Mouse (Mus musculus) intestine, embryonic 15.5 days (tissue): ENCODE results near the gene Cdk10. TPM values are rescaled to one million over a fixed set of nuclear protein-coding genes. Genes with fewer than 3 reads are reported as not detected.

ENCODE experiments used
- polyA plus RNA-seq: library from polyadenylated mRNA; unstranded; fragments of >200 nt; fragmentation: Nextera tagmentation; extraction: Ambion mirVana; gene quantifications from 2 replicates; pipeline ENCODE4 v1.2.1, GENCODE M21; 2015

The Cdk10 gene
- polyA plus RNA-seq, 1 experiment from 2014 or later = 24.2 TPM

Other genes starting within 250 kb of the Cdk10 start
- 50.9 and 53.9 TPM in 2 replicates for gene Ankrd11, start 182.6 kb upstream of the Cdk10 start, polyA plus RNA-seq
- gene Spg7, start 161.9 kb upstream of the Cdk10 start, polyA plus RNA-seq = 51.7 and 52.5 TPM in 2 replicates
- gene Rpl13, start 122.5 kb upstream of the Cdk10 start, polyA plus RNA-seq = 1,399 and 1,578 TPM in 2 replicates
- gene Cpne7, start 107.5 kb upstream of the Cdk10 start, polyA plus RNA-seq = 0.98 and 1.3 TPM in 2 replicates
- 12.1 and 12.3 TPM in 2 replicates for gene Sult5a1, start 66.5 kb upstream of the Cdk10 start, polyA plus RNA-seq
- gene Dpep1, start 38.6 kb upstream of the Cdk10 start, polyA plus RNA-seq = 3.9 and 5.4 TPM in 2 replicates
- 142 and 148 TPM in 2 replicates for gene Chmp1a, start 12.1 kb upstream of the Cdk10 start, polyA plus RNA-seq
- 1.8 and 2.3 TPM in 2 replicates for gene Spata33, start 12.0 kb upstream of the Cdk10 start, polyA plus RNA-seq
- gene Spata2l, start 11.4 kb downstream of the Cdk10 start, polyA plus RNA-seq = 5.4 and 5.5 TPM in 2 replicates
- 18.2 and 18.4 TPM in 2 replicates for gene Zfp276, start 29.4 kb downstream of the Cdk10 start, polyA plus RNA-seq
- 15.3 and 18.4 TPM in 2 replicates for gene Vps9d1, start 29.5 kb downstream of the Cdk10 start, polyA plus RNA-seq
- gene Fanca, start 93.7 kb downstream of the Cdk10 start, polyA plus RNA-seq = 19.5 and 21.8 TPM in 2 replicates
- gene Spire2, start 107.9 kb downstream of the Cdk10 start, polyA plus RNA-seq = 3.9 and 4.4 TPM in 2 replicates
- gene Tcf25, start 148.9 kb downstream of the Cdk10 start, polyA plus RNA-seq = 147 and 170 TPM in 2 replicates
- gene Mc1r, start 182.3 kb downstream of the Cdk10 start, polyA plus RNA-seq = 0.04 TPM in 1 of 2 replicates, not detected in the other
- 59.1 and 63.8 TPM in 2 replicates for gene Tubb3, start 186.6 kb downstream of the Cdk10 start, polyA plus RNA-seq
- 26.0 and 26.4 TPM in 2 replicates for gene Def8, start 198.7 kb downstream of the Cdk10 start, polyA plus RNA-seq